Mouse (Mus musculus) forebrain, embryonic 16.5 days (tissue): ENCODE results near the gene Narfl. TPM values are rescaled to one million over a fixed set of nuclear protein-coding genes. Genes with fewer than 3 reads are reported as not detected.

Experiments used
- ATAC-seq: fragments of 200-750 bp; cut with Nextera tagmentation; 2 replicates; pipeline ENCODE4 v1.8.0; 2017; ENCODE audit warnings: mild to moderate bottlenecking, moderate library complexity
- H3K27ac ChIP-seq: fragments of 300-500 bp; sonication (generic); 2 replicates; pipeline ENCODE4 v1.5.1; 2014; ENCODE audit warnings: low read length, control low read depth
- H3K27me3 ChIP-seq: fragments of 300-500 bp; sonication (generic); replicated peaks from 2 replicates; pipeline ENCODE4 v1.6.1; 2014; ENCODE audit warnings: low read length; ENCODE audit not compliant: control insufficient read depth, insufficient read depth
- H3K36me3 ChIP-seq: fragments of 300-500 bp; sonication (generic); 2 replicates; pipeline ENCODE4 v1.6.1; 2014; ENCODE audit not compliant: control insufficient read depth, insufficient read depth
- H3K4me1 ChIP-seq: fragments of 300-500 bp; sonication (generic); replicated peaks from 2 replicates; pipeline ENCODE4 v1.6.1; 2014; ENCODE audit warnings: low read length; ENCODE audit not compliant: control insufficient read depth, insufficient read depth
- H3K4me2 ChIP-seq: fragments of 300-500 bp; sonication (generic); 2 replicates; pipeline ENCODE4 v1.6.1; 2014; ENCODE audit warnings: mild to moderate bottlenecking, low read length, control low read depth
- H3K4me3 ChIP-seq: fragments of 300-500 bp; sonication (generic); replicated peaks from 2 replicates; pipeline ENCODE4 v1.5.1; 2014; ENCODE audit warnings: mild to moderate bottlenecking, low read length, control low read depth
- H3K9ac ChIP-seq: fragments of 300-500 bp; sonication (generic); replicated peaks from 2 replicates; pipeline ENCODE4 v1.6.1; 2014; ENCODE audit warnings: low read depth, low read length, control low read depth
- H3K9me3 ChIP-seq: fragments of 300-500 bp; sonication (generic); 2 replicates; pipeline ENCODE4 v1.6.1; 2016; ENCODE audit warnings: low read length; ENCODE audit not compliant: control insufficient read depth
- WGBS: fragments of 180-500 bp; shearing (Covaris S2); extraction: QIAGEN DNeasy Blood & Tissue Kit; methylation state at CpG from one replicate; pipeline ENCODE4 v1.1.7; 2014; 5-methylcytosine and 5-hydroxymethylcytosine counted together
- polyA plus RNA-seq: library from polyadenylated mRNA; unstranded; fragments of >200 nt; fragmentation: Nextera tagmentation; extraction: Ambion mirVana; gene quantifications from 2 replicates; pipeline ENCODE4 v1.2.1, GENCODE M21; 2015

Gene Narfl
- polyA plus RNA-seq, 1 experiment from 2014 or later = 34.9 TPM

DNA sequence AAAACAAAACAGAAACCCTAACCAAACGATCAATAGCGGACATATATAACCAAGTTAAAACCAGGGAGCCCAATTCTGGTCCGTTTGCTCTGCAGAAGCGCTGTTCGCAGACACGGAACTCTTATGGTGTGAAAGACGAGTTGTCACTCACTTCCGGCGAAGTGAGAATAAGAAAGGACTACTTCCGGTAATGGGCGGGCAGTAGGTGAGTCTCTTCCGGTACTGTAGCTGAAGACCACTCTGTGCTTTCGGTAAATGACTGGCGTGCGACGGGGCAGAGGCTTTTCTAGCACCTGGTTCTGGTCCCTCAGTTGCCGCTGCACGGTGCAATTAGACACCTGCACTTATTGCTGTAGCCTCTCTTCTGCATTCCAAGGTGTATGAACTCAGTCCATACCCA is 49.9 kb downstream of the Narfl start, which contains the start of gene Wdr24:
TSS of gene Wdr24 (plus strand) at position 176 of the 400 bp plus-strand sequence.
- H3K4me1 ChIP-seq = peaks cover 46% of the 10 kb centered on the region
- peak; percentile 87 for ATAC-seq
- H3K27ac ChIP-seq = peak within 1 kb of the TSS; percentile 67
- peak within 1 kb of the TSS; percentile 99 for H3K4me2 ChIP-seq
- 0% methylated on average over 18 of the region's 18 CpGs for WGBS
- peak within 1 kb of the TSS; percentile 72 for H3K4me3 ChIP-seq
- no peaks in the 10 kb centered on the region for H3K9me3 ChIP-seq
- H3K9ac ChIP-seq = peak within 1 kb of the TSS; percentile 77
- H3K36me3 ChIP-seq = peaks cover 13% of the 10 kb centered on the region; the same call in 1 of the 2 replicates
- H3K27me3 ChIP-seq = peaks cover 13% of the 10 kb centered on the region; the same call in 1 of the 2 replicates

GRCm38 (mm10) chr17:25824362-25825142 is 51.0 kb downstream of the Narfl start:
- ATAC-seq = no peak
- Histone ChIP-seq H3K9ac (peak overlapping the region; percentile 77; the same call in 1 of the 2 replicates), H3K4me2 (peak overlapping the region; percentile 99), H3K36me3 (peaks cover 12% of the 10 kb centered on the region; the same call in 1 of the 2 replicates), H3K27ac (no peak overlapping the region), H3K9me3 (no peaks in the 10 kb centered on the region), H3K4me1 (peaks cover 50% of the 10 kb centered on the region), H3K27me3 (peaks cover 7% of the 10 kb centered on the region; the same call in 1 of the 2 replicates), H3K4me3 (peak overlapping the region; percentile 72)
- WGBS = 83% methylated on average over 17 of the region's 17 CpGs

DNA sequence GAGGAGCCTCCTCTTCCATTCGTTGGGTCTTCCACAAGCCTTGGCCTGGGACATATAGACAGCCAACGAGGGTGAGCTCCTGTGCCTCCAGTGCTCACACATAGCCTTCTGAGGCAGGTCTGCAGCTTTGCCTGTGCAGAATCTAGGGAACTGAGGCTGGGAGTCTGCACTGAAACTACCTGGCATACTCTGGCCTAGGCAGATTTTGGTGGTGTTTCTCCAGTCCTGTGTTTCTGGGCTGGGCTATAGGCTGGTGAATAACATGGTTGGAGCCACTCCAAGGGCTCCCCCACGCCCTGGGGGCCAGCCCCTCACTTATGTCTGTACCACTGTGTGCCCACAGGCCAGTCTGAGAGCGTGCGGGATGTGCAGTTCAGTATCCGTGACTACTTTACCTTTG is 51.7 kb downstream of the Narfl start:
- Histone ChIP-seq H3K4me3 (no peak overlapping the region), H3K9ac (no peak overlapping the region), H3K4me1 (peaks cover 57% of the 10 kb centered on the region), H3K27ac (no peak overlapping the region), H3K36me3 (peaks cover 10% of the 10 kb centered on the region; the same call in 1 of the 2 replicates), H3K9me3 (no peaks in the 10 kb centered on the region), H3K4me2 (no peak overlapping the region), H3K27me3 (0 out of 2 replicates have a peak, but pooled peaks cover 1% of the 10 kb centered on the region)
- ATAC-seq = no peak
- 92% methylated on average over 6 of the region's 6 CpGs for WGBS

DNA sequence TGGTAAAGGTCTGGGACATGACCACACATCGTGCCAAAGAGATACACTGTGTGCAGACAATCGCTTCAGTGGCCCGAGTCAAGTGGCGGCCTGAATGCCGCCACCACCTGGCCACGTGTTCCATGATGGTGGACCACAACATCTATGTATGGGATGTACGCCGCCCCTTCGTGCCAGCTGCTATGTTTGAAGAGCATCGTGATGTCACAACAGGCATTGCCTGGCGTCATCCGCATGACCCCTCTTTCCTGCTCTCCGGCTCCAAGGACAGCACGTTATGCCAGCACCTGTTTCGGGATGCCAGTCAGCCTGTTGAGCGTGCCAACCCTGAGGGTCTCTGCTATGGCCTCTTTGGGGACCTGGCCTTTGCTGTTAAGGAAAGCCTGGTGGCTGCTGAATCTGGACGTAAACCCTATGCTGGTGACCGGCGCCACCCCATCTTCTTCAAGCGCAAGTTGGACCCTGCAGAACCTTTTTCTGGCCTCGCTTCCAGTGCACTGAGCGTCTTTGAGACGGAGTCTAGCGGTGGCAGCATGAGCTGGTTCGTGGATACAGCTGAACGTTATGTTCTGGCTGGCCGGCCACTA is 52.5 kb downstream of the Narfl start:
- Histone ChIP-seq H3K9me3 (no peaks in the 10 kb centered on the region), H3K27ac (no peak overlapping the region), H3K4me1 (peaks cover 64% of the 10 kb centered on the region), H3K36me3 (peaks cover 16% of the 10 kb centered on the region), H3K4me2 (no peak overlapping the region), H3K27me3 (no peaks in the 10 kb centered on the region), H3K9ac (no peak overlapping the region), H3K4me3 (no peak overlapping the region)
- 93% methylated on average over 27 of the region's 27 CpGs for WGBS
- no peak for ATAC-seq

DNA sequence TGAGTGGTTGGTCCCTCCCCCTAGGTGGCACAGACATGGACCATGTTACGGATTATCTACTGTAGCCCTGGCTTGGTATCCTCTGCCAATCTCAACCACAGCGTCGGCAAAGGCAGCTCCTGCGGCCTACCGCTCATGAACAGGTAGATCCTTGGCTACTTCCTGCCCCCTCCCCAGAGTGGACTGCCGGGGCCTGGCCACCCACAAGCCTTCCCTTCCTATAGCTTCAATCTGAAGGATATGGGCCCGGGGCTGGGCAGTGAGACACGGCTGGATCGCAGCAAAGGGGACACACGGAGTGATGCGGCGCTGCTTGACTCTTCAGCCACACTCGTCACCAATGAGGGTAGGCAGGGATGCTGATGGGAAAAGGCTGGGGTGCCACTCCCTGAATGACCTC is 53.4 kb downstream of the Narfl start:
- H3K36me3 ChIP-seq = peaks cover 20% of the 10 kb centered on the region
- H3K27ac ChIP-seq = no peak overlapping the region
- H3K9me3 ChIP-seq = no peaks in the 10 kb centered on the region
- H3K4me2 ChIP-seq = no peak overlapping the region
- H3K27me3 ChIP-seq = no peaks in the 10 kb centered on the region
- 93% methylated on average over 13 of the region's 13 CpGs for WGBS
- H3K4me1 ChIP-seq = peaks cover 73% of the 10 kb centered on the region
- H3K4me3 ChIP-seq = no peak overlapping the region
- no peak overlapping the region for H3K9ac ChIP-seq
- no peak for ATAC-seq

GRCm38 (mm10) chr17:25827546-25828222 is 54.1 kb downstream of the Narfl start:
- no peak for ATAC-seq
- H3K27me3 ChIP-seq = no peaks in the 10 kb centered on the region
- peaks cover 76% of the 10 kb centered on the region for H3K4me1 ChIP-seq
- H3K9ac ChIP-seq = no peak overlapping the region
- H3K9me3 ChIP-seq = no peaks in the 10 kb centered on the region
- 92% methylated on average over 22 of the region's 22 CpGs for WGBS
- no peak overlapping the region for H3K4me2 ChIP-seq
- no peak overlapping the region for H3K4me3 ChIP-seq
- H3K27ac ChIP-seq = no peak overlapping the region
- H3K36me3 ChIP-seq = peaks cover 20% of the 10 kb centered on the region

DNA sequence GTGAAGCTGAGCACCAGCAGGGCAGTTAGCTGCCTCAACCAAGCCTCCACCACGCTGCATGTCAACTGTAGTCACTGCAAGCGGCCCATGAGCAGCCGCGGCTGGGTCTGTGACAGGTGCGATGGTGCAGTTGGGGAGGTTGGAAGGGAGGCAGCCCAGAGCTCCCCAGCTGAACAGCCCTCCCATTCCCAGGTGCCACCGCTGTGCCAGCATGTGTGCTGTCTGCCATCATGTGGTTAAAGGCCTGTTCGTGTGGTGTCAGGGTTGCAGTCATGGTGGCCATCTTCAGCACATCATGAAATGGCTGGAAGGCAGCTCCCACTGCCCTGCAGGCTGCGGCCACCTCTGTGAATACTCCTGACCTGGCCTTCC is 54.6 kb downstream of the Narfl start:
- Histone ChIP-seq H3K4me2 (peak overlapping the region; percentile 93), H3K27ac (peak overlapping the region; percentile 93), H3K27me3 (no peaks in the 10 kb centered on the region), H3K9ac (peak overlapping the region; percentile 80), H3K36me3 (peaks cover 20% of the 10 kb centered on the region), H3K9me3 (no peaks in the 10 kb centered on the region), H3K4me1 (peaks cover 76% of the 10 kb centered on the region), H3K4me3 (peak overlapping the region; percentile 66)
- 85% methylated on average over 8 of the region's 8 CpGs for WGBS
- ATAC-seq = no peak

- Histone ChIP-seq H3K36me3 (peaks cover 20% of the 10 kb centered on the region), H3K4me3 (peak within 1 kb of the TSS; percentile 66), H3K27me3 (no peaks in the 10 kb centered on the region), H3K9me3 (no peaks in the 10 kb centered on the region), H3K4me1 (peaks cover 79% of the 10 kb centered on the region), H3K9ac (peak within 1 kb of the TSS; percentile 80), H3K4me2 (peak within 1 kb of the TSS; percentile 93), H3K27ac (peak within 1 kb of the TSS; percentile 93)
- ATAC-seq = peak; percentile 73
- 1% methylated on average over 32 of the region's 32 CpGs for WGBS
Observed at GRCm38 (mm10) chr17:25828712-25829557, 55.4 kb downstream of the Narfl start, which contains the start of gene Jmjd8. Gene Jmjd8, plus strand, starts transcription at chr17:25828867.
